Mouse (Mus musculus) midbrain, embryonic 11.5 days (tissue): ENCODE data around the gene 1700061G19Rik. TPM values are rescaled to one million over a fixed set of nuclear protein-coding genes. Genes with fewer than 3 reads are reported as not detected.

Experiments
- polyA plus RNA-seq: library from polyadenylated mRNA; unstranded; fragments of >200 nt; fragmentation: Nextera tagmentation; extraction: Ambion mirVana; gene quantifications from 2 replicates; pipeline ENCODE4 v1.2.1, GENCODE M21; 2014

The 1700061G19Rik gene
- polyA plus RNA-seq, 1 experiment from 2014 or later: 0.25 TPM

Other genes starting within 250 kb of the 1700061G19Rik start
- 44.6 and 48.9 TPM in 2 replicates for gene Lonp1, start 248.6 kb upstream of the 1700061G19Rik start, polyA plus RNA-seq
- gene Catsperd, start 247.3 kb upstream of the 1700061G19Rik start, polyA plus RNA-seq: 0.93 and 0.95 TPM in 2 replicates
- gene Ranbp3, start 202.2 kb upstream of the 1700061G19Rik start, polyA plus RNA-seq: 108 and 112 TPM in 2 replicates
- 323 and 337 TPM in 2 replicates for gene Ndufa11, start 157.7 kb upstream of the 1700061G19Rik start, polyA plus RNA-seq
- 13.1 and 15.0 TPM in 2 replicates for gene Vmac, start 157.5 kb upstream of the 1700061G19Rik start, polyA plus RNA-seq
- 7.4 and 9.1 TPM in 2 replicates for gene Nrtn, start 117.9 kb upstream of the 1700061G19Rik start, polyA plus RNA-seq
- gene Dus3l, start 110.7 kb upstream of the 1700061G19Rik start, polyA plus RNA-seq: 31.5 and 34.6 TPM in 2 replicates
- gene Prr22, start 105.2 kb upstream of the 1700061G19Rik start, polyA plus RNA-seq: 0.54 and 1.0 TPM in 2 replicates
- gene Rfx2, start 44.5 kb upstream of the 1700061G19Rik start, polyA plus RNA-seq: 4.6 and 4.8 TPM in 2 replicates
- not detected in 2 replicates for gene Acsbg2, start 1.0 kb upstream of the 1700061G19Rik start, polyA plus RNA-seq
- gene Mllt1, start 59.9 kb downstream of the 1700061G19Rik start, polyA plus RNA-seq: 26.3 and 29.0 TPM in 2 replicates
- gene Acer1, start 106.6 kb downstream of the 1700061G19Rik start, polyA plus RNA-seq: not detected in 2 replicates
- gene Clpp, start 114.8 kb downstream of the 1700061G19Rik start, polyA plus RNA-seq: 131 and 137 TPM in 2 replicates
- 34.1 and 36.4 TPM in 2 replicates for gene Alkbh7, start 121.9 kb downstream of the 1700061G19Rik start, polyA plus RNA-seq
- gene Pspn, start 124.5 kb downstream of the 1700061G19Rik start, polyA plus RNA-seq: 0.97 TPM in 1 of 2 replicates, not detected in the other
- 70.5 and 76.0 TPM in 2 replicates for gene Gtf2f1, start 135.8 kb downstream of the 1700061G19Rik start, polyA plus RNA-seq
- gene Gm17949, start 136.0 kb downstream of the 1700061G19Rik start, polyA plus RNA-seq: 0.19 and 0.32 TPM in 2 replicates
- gene Khsrp, start 156.0 kb downstream of the 1700061G19Rik start, polyA plus RNA-seq: 42.3 and 44.9 TPM in 2 replicates
- gene Slc25a41, start 166.2 kb downstream of the 1700061G19Rik start, polyA plus RNA-seq: not detected in 2 replicates
- gene Crb3, start 183.6 kb downstream of the 1700061G19Rik start, polyA plus RNA-seq: 0.80 and 1.2 TPM in 2 replicates
- gene Slc25a23, start 184.4 kb downstream of the 1700061G19Rik start, polyA plus RNA-seq: 14.2 and 16.5 TPM in 2 replicates
- 2.2 and 2.7 TPM in 2 replicates for gene Dennd1c, start 203.0 kb downstream of the 1700061G19Rik start, polyA plus RNA-seq
- gene Tubb4a, start 212.3 kb downstream of the 1700061G19Rik start, polyA plus RNA-seq: 167 and 171 TPM in 2 replicates
- gene Tnfsf9, start 229.8 kb downstream of the 1700061G19Rik start, polyA plus RNA-seq: 8.1 and 9.0 TPM in 2 replicates